Mouse (Mus musculus) stomach, postnatal 0 days (tissue): ENCODE data around the gene Atp6v1f. TPM values are rescaled to one million over a fixed set of nuclear protein-coding genes. Genes with fewer than 3 reads are reported as not detected.

Experiments
- ATAC-seq: fragments of 200-750 bp; cut with Nextera tagmentation; 2 replicates; pipeline ENCODE4 v1.8.0; 2017; ENCODE audit not compliant: low FRiP score, low TSS enrichment
- DNase-seq: peaks from one replicate; pipeline ENCODE4 v3.0.0-alpha.2; 2016; ENCODE audit warnings: low spot score
- H3K27ac ChIP-seq: fragments of 300-500 bp; sonication (generic); replicated peaks from 2 replicates; pipeline ENCODE4 v1.5.1; 2014; ENCODE audit warnings: mild to moderate bottlenecking, control low read depth
- H3K27me3 ChIP-seq: fragments of 300-500 bp; sonication (generic); 2 replicates; pipeline ENCODE4 v1.6.1; 2014; ENCODE audit warnings: low read length; ENCODE audit not compliant: control insufficient read depth, insufficient read depth
- H3K36me3 ChIP-seq: fragments of 300-500 bp; sonication (generic); 2 replicates; pipeline ENCODE4 v1.6.1; 2014; ENCODE audit warnings: low read length, mixed read lengths; ENCODE audit not compliant: control insufficient read depth, insufficient read depth
- H3K4me1 ChIP-seq: fragments of 300-500 bp; sonication (generic); replicated peaks from 2 replicates; pipeline ENCODE4 v1.6.1; 2014; ENCODE audit warnings: antibody characterized with exemption; ENCODE audit not compliant: control insufficient read depth, insufficient read depth
- H3K4me2 ChIP-seq: fragments of 300-500 bp; sonication (generic); replicated peaks from 2 replicates; pipeline ENCODE4 v1.6.1; 2014; ENCODE audit warnings: low read depth, mild to moderate bottlenecking, control low read depth, moderate library complexity
- H3K4me3 ChIP-seq: fragments of 300-500 bp; sonication (generic); 2 replicates; pipeline ENCODE4 v1.5.1; 2014; ENCODE audit warnings: low read depth, low read length, control low read depth
- H3K9ac ChIP-seq: fragments of 300-500 bp; sonication (generic); 2 replicates; pipeline ENCODE4 v1.6.1; 2014; ENCODE audit warnings: mild to moderate bottlenecking, low read length, control low read depth, mixed read lengths
- H3K9me3 ChIP-seq: fragments of 300-500 bp; sonication (generic); 2 replicates; pipeline ENCODE4 v1.6.1; 2016; ENCODE audit warnings: low read length; ENCODE audit not compliant: control insufficient read depth
- CTCF ChIP-seq: IDR thresholded peaks from 2 replicates; pipeline ENCODE4 v1.5.1; 2016; ENCODE audit warnings: antibody characterized with exemption, low read depth, mild to moderate bottlenecking, moderate library complexity
- EP300 ChIP-seq: optimal IDR thresholded peaks from 2 replicates; pipeline ENCODE3; 2016; ENCODE audit warnings: antibody characterized with exemption
- WGBS: fragments of 180-500 bp; shearing (Covaris S2); extraction: QIAGEN DNeasy Blood & Tissue Kit; methylation state at CpG from one replicate; pipeline ENCODE4 v1.1.7; 2014; 5-methylcytosine and 5-hydroxymethylcytosine counted together
- polyA plus RNA-seq: library from polyadenylated mRNA; unstranded; fragments of >200 nt; fragmentation: Nextera tagmentation; extraction: Ambion mirVana; gene quantifications from 2 replicates; pipeline ENCODE4 v1.2.1, GENCODE M21; 2015

The Atp6v1f gene
- polyA plus RNA-seq, 1 experiment from 2014 or later: 263 TPM

DNA sequence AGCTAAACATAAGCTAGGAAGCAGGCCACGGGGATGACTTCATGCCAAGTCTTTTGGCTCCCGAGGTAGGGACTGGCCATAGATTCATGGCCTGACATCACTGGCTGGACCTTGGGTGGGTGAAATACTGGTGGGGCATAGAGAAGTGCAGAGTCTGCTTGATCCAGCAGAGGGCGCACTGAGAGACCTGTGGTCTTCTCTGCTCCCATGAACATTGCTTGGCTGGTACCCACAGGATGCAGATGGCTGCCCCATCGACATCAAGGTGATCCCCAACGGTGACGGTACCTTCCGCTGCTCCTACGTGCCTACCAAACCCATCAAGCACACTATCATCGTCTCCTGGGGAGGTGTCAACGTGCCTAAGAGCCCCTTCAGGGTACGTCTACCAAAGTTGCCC is 22.7 kb upstream of the Atp6v1f start:
- peaks cover 18% of the 10 kb centered on the region for H3K36me3 ChIP-seq
- ATAC-seq: no peak

DNA sequence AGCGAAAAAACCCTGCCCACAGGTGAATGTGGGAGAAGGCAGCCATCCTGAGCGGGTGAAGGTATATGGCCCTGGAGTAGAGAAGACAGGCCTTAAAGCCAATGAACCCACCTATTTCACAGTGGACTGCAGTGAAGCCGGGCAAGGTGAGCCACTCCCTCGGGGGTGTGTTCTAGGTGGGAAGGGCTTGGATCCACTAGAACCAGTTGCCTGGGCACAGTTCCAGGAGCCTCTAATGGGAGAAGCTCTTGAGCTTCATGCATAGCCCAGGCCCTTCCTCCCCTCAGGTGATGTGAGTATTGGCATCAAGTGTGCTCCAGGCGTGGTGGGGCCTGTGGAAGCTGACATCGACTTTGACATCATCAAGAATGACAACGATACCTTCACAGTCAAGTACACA is 22.2 kb upstream of the Atp6v1f start:
- WGBS: 88% methylated on average over 7 of the region's 7 CpGs
- no peak overlapping the region for H3K4me3 ChIP-seq
- TF ChIP-seq EP300: no peak
- no peak for TF ChIP-seq CTCF
- no peak overlapping the region for H3K27ac ChIP-seq
- no peaks in the 10 kb centered on the region for H3K27me3 ChIP-seq
- ATAC-seq (no peak), DNase-seq (peak; percentile 35)
- H3K36me3 ChIP-seq: peaks cover 19% of the 10 kb centered on the region
- no peaks in the 10 kb centered on the region for H3K4me1 ChIP-seq
- H3K9me3 ChIP-seq: no peaks in the 10 kb centered on the region
- no peak overlapping the region for H3K4me2 ChIP-seq
- no peak overlapping the region for H3K9ac ChIP-seq

More for the DNA sequence above, 22.7 kb upstream of the Atp6v1f start:
- Histone ChIP-seq H3K9ac (no peak overlapping the region), H3K9me3 (no peaks in the 10 kb centered on the region), H3K4me2 (no peak overlapping the region), H3K27me3 (no peaks in the 10 kb centered on the region), H3K27ac (no peak overlapping the region), H3K4me1 (no peaks in the 10 kb centered on the region), H3K4me3 (no peak overlapping the region)
- DNase-seq: peak; percentile 49
- 68% methylated on average over 11 of the region's 11 CpGs for WGBS
- peak; percentile 79 for TF ChIP-seq CTCF
- no peak for TF ChIP-seq EP300

DNA sequence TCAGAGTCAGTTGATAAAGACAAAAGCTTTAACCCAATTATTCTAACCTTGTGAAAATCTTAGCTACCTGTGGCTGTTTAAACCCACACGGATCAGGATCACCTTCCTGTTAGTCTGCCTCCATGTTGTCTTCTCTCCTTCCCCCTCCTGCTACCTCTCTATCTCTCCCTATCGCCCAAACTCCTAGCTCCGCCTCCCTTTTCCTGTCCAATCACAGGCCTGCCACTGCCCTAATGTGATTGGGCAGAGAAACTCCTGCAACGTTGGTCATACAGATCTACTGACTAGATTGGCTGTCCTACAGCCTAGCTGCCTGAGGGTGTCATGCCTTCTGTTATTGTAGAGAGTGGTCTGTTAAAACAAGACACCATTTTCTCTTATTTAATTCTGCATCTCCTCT is 17.7 kb upstream of the Atp6v1f start:
- H3K4me1 ChIP-seq: no peaks in the 10 kb centered on the region
- no peaks in the 10 kb centered on the region for H3K9me3 ChIP-seq
- 30% methylated on average over 4 of the region's 4 CpGs for WGBS
- H3K9ac ChIP-seq: no peak overlapping the region
- no peak overlapping the region for H3K4me3 ChIP-seq
- H3K27ac ChIP-seq: no peak overlapping the region
- no peak overlapping the region for H3K4me2 ChIP-seq
- DNase-seq: no peak
- H3K36me3 ChIP-seq: peaks cover 25% of the 10 kb centered on the region
- ATAC-seq: no peak
- no peaks in the 10 kb centered on the region for H3K27me3 ChIP-seq
- TF ChIP-seq EP300 (no peak), CTCF (no peak)

DNA sequence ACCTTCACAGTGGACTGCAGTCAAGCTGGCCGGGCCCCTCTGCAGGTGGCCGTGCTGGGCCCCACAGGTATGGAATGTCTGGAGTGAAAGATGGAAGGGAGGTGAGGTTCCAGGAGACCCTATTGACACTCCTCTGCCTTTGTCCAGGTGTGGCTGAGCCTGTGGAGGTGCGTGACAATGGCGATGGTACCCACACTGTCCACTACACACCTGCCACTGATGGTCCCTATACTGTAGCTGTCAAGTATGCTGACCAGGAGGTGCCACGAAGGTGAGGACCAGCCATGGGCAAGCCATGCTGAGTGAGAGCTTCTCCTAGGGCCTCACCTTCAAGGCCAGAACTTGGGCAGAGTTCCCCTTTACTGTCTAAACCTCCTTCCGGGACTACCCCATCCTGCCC is 16.9 kb upstream of the Atp6v1f start:
- 93% methylated on average over 6 of the region's 6 CpGs for WGBS

DNA sequence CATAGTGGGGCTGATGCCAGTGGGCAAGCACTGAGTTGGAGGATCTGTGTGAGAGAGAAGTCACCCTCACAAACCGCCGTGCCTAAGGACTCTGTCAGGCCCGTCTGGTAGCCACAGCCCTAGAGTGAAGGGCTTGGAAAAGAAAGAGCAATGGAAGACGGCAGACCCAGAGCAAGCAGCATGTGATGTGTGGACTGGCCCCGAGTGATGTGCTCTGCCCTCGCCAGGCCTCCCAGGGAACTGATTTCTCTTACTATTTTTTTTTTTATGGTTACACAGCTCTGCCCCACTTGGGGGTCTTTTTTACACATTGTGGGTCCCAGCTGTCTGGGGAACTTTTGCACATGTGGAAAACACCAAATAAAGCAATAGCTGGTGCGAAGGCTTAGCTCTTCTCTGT is 6.0 kb upstream of the Atp6v1f start:
- Histone ChIP-seq H3K27me3 (no peaks in the 10 kb centered on the region), H3K9me3 (no peaks in the 10 kb centered on the region), H3K4me1 (no peaks in the 10 kb centered on the region), H3K9ac (no peak overlapping the region), H3K4me2 (no peak overlapping the region), H3K36me3 (peaks cover 7% of the 10 kb centered on the region; the same call in 1 of the 2 replicates), H3K4me3 (no peak overlapping the region), H3K27ac (no peak overlapping the region)
- 55% methylated on average over 7 of the region's 7 CpGs for WGBS
- TF ChIP-seq CTCF (peak; percentile 25; the same call in 1 of the 2 replicates), EP300 (no peak)
- ATAC-seq (no peak), DNase-seq (no peak)

More for the DNA sequence above, 16.9 kb upstream of the Atp6v1f start:
- no peak overlapping the region for H3K9ac ChIP-seq
- H3K27ac ChIP-seq: no peak overlapping the region
- no peak overlapping the region for H3K4me3 ChIP-seq
- DNase-seq (no peak), ATAC-seq (no peak)
- H3K4me2 ChIP-seq: no peak overlapping the region
- H3K9me3 ChIP-seq: no peaks in the 10 kb centered on the region
- no peaks in the 10 kb centered on the region for H3K4me1 ChIP-seq
- H3K27me3 ChIP-seq: no peaks in the 10 kb centered on the region
- TF ChIP-seq CTCF (no peak), EP300 (no peak)
- H3K36me3 ChIP-seq: peaks cover 25% of the 10 kb centered on the region

DNA sequence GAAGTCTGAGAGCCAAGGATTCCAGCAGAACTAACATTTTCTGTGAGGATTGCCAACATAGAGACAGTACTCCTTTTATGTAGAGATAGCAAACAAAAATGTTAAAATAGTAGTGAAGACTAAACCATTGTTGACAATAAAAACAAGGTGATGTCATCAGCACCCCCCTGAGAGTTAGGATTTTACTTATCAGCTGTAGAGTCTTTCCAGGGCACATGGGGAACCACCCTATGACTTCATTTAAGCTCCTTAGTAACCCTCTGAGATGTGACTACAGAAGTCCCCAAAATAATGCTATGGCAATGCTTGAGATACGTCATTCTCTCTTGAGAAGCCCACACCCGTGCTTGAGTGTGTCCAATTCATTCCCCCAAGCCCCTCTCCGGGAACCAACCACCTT is 4.1 kb upstream of the Atp6v1f start:
- Histone ChIP-seq H3K4me2 (no peak overlapping the region), H3K9me3 (no peaks in the 10 kb centered on the region), H3K9ac (no peak overlapping the region), H3K27me3 (no peaks in the 10 kb centered on the region), H3K4me1 (0 out of 2 replicates have a peak, but pooled peaks cover under 1% of the 10 kb centered on the region), H3K36me3 (0 out of 2 replicates have a peak, but pooled peaks cover 4% of the 10 kb centered on the region), H3K27ac (no peak overlapping the region), H3K4me3 (no peak overlapping the region)
- DNase-seq (no peak), ATAC-seq (no peak)
- 70% methylated on average over 3 of the region's 3 CpGs for WGBS
- TF ChIP-seq EP300 (no peak), CTCF (no peak)
